Mouse (Mus musculus) embryo, embryonic 9.5 days (tissue): ENCODE results near the gene Slc45a2.
A peak's percentile ranks its signal among the peaks of the same experiment; 100 is the strongest.

Experiments used
- DNase-seq: peaks from one replicate; pipeline ENCODE4 v3.0.0-alpha.2; 2017; ENCODE audit errors: extremely low spot score

Slc45a2 gene

GRCm38 (mm10) chr15:11066299-11066698 lies 65.8 kb downstream of the Slc45a2 start:
- peak; percentile 49 for DNase-seq

- no peak for DNase-seq
Observed at GRCm38 (mm10) chr15:11067891-11068290, 67.4 kb downstream of the Slc45a2 start.

DNA sequence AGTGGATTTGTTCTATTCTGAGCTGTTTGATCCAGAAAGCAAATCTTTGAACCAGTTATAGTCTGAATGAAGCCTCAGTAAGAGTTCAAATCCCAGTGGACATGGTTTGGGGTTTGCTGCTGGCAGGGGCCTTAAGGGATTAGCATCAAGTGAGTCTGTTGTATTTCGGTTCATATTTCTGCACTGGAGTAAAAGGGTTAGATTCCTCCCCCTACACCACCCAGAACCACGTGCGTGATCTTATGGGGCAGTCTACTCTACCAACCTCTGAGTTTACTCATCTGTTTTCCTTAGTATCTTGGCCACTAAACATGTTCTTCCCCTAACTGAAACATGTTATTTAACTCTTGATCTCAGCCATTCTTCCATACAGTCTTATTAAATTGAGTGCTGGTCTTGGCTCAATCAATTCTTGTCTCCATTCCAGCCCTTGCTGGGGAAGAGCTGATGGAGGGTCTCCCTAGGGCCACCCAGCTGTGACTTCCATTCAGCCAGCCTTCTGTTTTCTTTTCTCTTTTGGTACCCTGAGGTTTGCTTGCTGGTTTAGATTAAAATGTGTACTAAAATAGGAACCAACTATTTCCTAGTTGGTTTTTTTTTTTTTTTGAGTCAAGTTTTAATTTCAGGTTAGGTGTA lies 75.3 kb downstream of the Slc45a2 start:
- DNase-seq, result no peak
